Mouse (Mus musculus) adrenal gland, postnatal 0 days (tissue): ENCODE results near the gene Atpaf1. TPM values are rescaled to one million over a fixed set of nuclear protein-coding genes. Genes with fewer than 3 reads are reported as not detected.

Experiments used
- polyA plus RNA-seq: library from polyadenylated mRNA; unstranded; fragments of >200 nt; fragmentation: Nextera tagmentation; extraction: Ambion mirVana; gene quantifications from 2 replicates; pipeline ENCODE4 v1.2.1, GENCODE M21; 2015

The Atpaf1 gene
- polyA plus RNA-seq: 62.3 and 94.2 TPM in 2 replicates

GRCm38 (mm10) chr4:115784769-115785510, at the start of gene Atpaf1:
Gene Atpaf1, plus strand, starts transcription at chr4:115784812.

GRCm38 (mm10) chr4:115737551-115738041, 47.0 kb upstream of the Atpaf1 start, which contains the start of gene Efcab14:
Gene Efcab14, plus strand, starts transcription at chr4:115737744.

GRCm38 (mm10) chr4:115780918-115781317, 3.7 kb upstream of the Atpaf1 start, which contains the start of gene Tex38:
Gene Tex38, minus strand, starts transcription at chr4:115781018.

GRCm38 (mm10) chr4:115827888-115828571, 43.4 kb downstream of the Atpaf1 start, which contains the start of gene Mob3c:
Gene Mob3c, plus strand, starts transcription at chr4:115828092.

GRCm38 (mm10) chr4:115838696-115839641, 54.4 kb downstream of the Atpaf1 start, which contains the start of gene Mknk1:
Gene Mknk1, plus strand, starts transcription at chr4:115839198.

Other genes starting within 250 kb of the Atpaf1 start
- 2.7 and 4.9 TPM in 2 replicates for gene Cyp4a31, start 221.2 kb upstream of the Atpaf1 start, polyA plus RNA-seq
- gene Cyp4a32, start 183.8 kb upstream of the Atpaf1 start, polyA plus RNA-seq: 0.47 and 0.65 TPM in 2 replicates
- gene Cyp4b1, start 137.1 kb upstream of the Atpaf1 start, polyA plus RNA-seq: 25.5 and 38.0 TPM in 2 replicates
- 26.2 and 44.1 TPM in 2 replicates for gene Efcab14, start 47.1 kb upstream of the Atpaf1 start, polyA plus RNA-seq
- 0.27 and 1.9 TPM in 2 replicates for gene Tex38, start 3.8 kb upstream of the Atpaf1 start, polyA plus RNA-seq
- 8.8 and 16.6 TPM in 2 replicates for gene Mob3c, start 43.3 kb downstream of the Atpaf1 start, polyA plus RNA-seq
- gene Mknk1, start 54.4 kb downstream of the Atpaf1 start, polyA plus RNA-seq: 24.8 and 37.4 TPM in 2 replicates
- gene Kncn, start 99.6 kb downstream of the Atpaf1 start, polyA plus RNA-seq: not detected in 2 replicates
- not detected in 2 replicates for gene 6430628N08Rik, start 105.9 kb downstream of the Atpaf1 start, polyA plus RNA-seq
- gene Dmbx1, start 155.1 kb downstream of the Atpaf1 start, polyA plus RNA-seq: 0.05 TPM in 1 of 2 replicates, not detected in the other
- gene Faah, start 233.1 kb downstream of the Atpaf1 start, polyA plus RNA-seq: 4.6 and 5.6 TPM in 2 replicates